Mouse (Mus musculus) bone marrow macrophage, adult 2 months (primary cell): ENCODE measurements at regions not wholly inside any gene's neighbourhood (a gene's known extent, or its start where the extent isn't known, plus 50 kb on each side); places are given as distances from the start of the nearest gene placed in this dataset.
"Not testable (repeated sequence)": the region's sequence is repeated elsewhere in the genome, so short reads cannot be mapped to it uniquely, and the experiment has no call there.

Experiments
- H3K27ac ChIP-seq: 2 replicates; pipeline ENCODE4 v1.5.1; 2012; ENCODE audit warnings: low read depth, low read length; ENCODE audit not compliant: insufficient read depth
- H3K4me1 ChIP-seq: 2 replicates; pipeline ENCODE4 v1.6.1; 2012; ENCODE audit warnings: low read length; ENCODE audit not compliant: control insufficient read depth, insufficient read depth
- H3K4me3 ChIP-seq: 2 replicates; pipeline ENCODE4 v1.5.1; 2012; ENCODE audit warnings: mild to moderate bottlenecking, low read length, moderate library complexity; ENCODE audit not compliant: insufficient read depth
- CTCF ChIP-seq: IDR thresholded peaks from 2 replicates; pipeline ENCODE4 v1.5.1; 2012; ENCODE audit warnings: low read depth, mild to moderate bottlenecking, low read length, moderate library complexity
- POLR2A ChIP-seq: IDR thresholded peaks from 2 replicates; pipeline ENCODE4 v1.6.1; 2012; ENCODE audit warnings: mild to moderate bottlenecking, low read depth, low read length, borderline replicate concordance

DNA sequence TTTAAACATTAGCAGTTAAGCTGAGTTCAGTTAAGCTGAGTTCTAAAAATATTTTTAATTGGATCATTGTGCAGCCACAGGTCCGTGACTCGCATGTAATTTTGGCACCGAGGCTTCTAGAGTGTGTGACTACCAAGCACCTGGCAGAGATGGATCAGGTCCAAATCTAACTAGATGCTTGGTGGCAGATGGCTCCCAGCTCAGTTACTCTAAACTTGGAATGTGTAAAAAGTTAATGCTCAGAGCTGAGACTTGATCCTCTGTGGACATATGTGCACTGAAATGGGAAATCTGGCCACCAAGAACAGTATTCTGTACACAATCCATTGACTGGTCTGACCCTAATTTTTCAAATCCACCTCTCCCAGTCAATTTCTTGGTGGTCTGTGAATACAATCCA is 374.1 kb downstream of the Rprm start:
- Histone ChIP-seq H3K4me3 (no peak overlapping the region), H3K4me1 (no peaks in the 10 kb centered on the region), H3K27ac (no peak overlapping the region)
- no peak for TF ChIP-seq POLR2A
- TF ChIP-seq CTCF: no peak

GRCm38 (mm10) chr2:53713106-53713640 is 372.2 kb downstream of the Rprm start:
- H3K4me1 ChIP-seq: no peaks in the 10 kb centered on the region
- H3K27ac ChIP-seq: no peak overlapping the region
- TF ChIP-seq POLR2A (no peak), CTCF (no peak)
- H3K4me3 ChIP-seq: no peak overlapping the region

DNA sequence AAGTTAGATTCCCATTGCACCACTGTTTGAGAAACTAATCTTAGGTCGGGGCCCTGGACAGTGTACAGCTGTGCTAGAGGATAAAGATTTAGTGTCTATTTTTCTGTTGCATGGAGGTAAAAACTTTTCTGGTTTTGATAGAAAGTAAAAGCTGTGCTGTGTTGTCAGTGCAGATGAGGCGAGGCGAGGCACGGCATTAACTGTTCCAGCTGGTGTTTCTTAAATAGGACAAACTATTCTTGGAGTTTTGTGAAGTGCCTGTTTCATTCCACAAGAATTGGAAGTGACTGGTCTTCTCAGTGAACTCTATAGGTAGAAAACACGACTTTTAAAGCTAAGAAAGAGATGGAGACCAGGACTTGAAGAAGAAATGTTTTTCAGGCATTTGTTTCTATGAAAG is 370.3 kb downstream of the Rprm start:
- Histone ChIP-seq H3K4me3 (no peak overlapping the region), H3K4me1 (no peaks in the 10 kb centered on the region), H3K27ac (no peak overlapping the region)
- TF ChIP-seq POLR2A: no peak
- no peak for TF ChIP-seq CTCF

DNA sequence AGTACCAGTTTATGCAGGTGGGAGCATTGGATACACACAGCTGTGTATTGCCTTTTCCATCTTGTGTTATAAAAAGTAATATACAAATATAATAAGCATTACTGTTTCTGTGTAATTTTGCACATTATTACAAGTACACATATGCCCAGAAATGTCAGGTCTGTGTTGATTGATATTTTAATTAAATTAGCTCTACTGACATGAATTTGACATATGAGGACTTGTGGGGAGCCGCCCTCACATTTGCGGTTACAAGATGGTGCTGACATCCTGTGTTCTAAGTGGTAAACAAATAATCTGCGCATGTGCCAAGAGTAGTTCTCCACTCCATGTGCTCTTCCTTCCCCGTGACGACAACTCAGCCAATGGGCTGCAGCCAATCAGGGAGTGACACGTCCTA is 362.1 kb downstream of the Rprm start:
- H3K4me3 ChIP-seq: no peak overlapping the region
- TF ChIP-seq POLR2A (no peak), CTCF (no peak)
- no peak overlapping the region for H3K27ac ChIP-seq
- peaks cover 2% of the 10 kb centered on the region; the same call in 1 of the 2 replicates for H3K4me1 ChIP-seq

GRCm38 (mm10) chr2:53728693-53729092 is 356.7 kb downstream of the Rprm start:
- TF ChIP-seq CTCF (no peak), POLR2A (no peak)
- H3K27ac ChIP-seq: no peak overlapping the region

DNA sequence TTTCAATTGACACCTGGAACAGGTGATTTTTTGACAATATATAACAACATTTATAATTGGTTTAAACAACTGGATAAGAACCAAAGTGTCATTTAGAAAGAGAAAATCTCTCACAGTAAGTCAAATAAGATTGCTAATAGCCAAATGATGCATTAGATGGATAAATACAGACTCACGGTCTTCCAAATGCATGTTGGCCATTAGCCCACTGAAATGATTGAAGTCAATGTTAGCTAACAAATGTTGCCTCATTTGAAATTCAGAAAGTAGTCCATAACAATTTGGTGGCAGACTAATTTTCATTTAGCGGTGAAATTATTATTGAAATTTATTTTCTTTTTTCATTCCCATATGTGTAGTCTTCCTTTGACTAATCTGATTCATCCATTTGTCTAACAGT is 354.9 kb downstream of the Rprm start:
- TF ChIP-seq CTCF (no peak), POLR2A (no peak)
- H3K4me1 ChIP-seq: peaks cover 4% of the 10 kb centered on the region
- H3K27ac ChIP-seq: no peak overlapping the region
- no peak overlapping the region for H3K4me3 ChIP-seq

More at GRCm38 (mm10) chr2:53728693-53729092, 356.7 kb downstream of the Rprm start:
- Histone ChIP-seq H3K4me1 (peaks cover 5% of the 10 kb centered on the region), H3K4me3 (no peak overlapping the region)

DNA sequence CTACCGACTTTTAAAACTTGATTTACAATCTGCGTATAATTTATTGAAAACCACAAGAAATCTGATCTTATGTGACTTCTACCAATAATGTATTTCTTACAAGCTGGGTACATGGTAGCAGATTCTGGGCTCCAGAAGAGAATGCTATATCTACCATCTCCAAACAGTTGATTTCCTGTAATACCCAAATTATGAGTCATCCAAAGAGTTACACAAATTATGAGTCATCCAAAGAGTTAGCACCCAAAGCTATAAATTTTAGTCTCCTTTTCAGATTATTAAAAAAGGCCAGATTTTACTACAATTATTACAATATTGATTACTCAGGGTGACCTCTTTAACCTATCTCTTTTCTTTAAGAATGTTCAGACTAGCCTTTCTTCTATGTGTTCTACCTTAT is 321.9 kb downstream of the Rprm start:
- TF ChIP-seq POLR2A (no peak), CTCF (no peak)
- Histone ChIP-seq H3K27ac (no peak overlapping the region), H3K4me1 (no peaks in the 10 kb centered on the region)

DNA sequence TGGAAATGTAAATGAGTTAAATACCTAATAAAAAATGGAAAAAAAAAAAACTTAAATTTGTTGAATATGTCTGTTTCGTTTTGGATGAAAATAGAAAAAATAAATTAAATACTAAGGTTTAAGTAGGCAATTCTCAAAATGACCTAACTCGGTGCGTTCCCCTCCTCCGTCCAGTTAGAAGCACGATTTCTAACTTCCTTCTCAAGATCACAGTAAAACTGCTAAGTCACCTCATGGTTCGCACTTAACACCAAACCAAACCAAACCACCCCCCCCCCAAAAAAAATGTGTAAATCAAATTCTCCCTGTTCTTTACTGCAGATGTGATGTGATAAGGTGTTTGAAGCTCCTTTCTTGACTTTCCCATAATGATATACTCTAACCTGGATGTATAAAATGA is 303.3 kb downstream of the Rprm start:
- not testable (repeated sequence) for H3K27ac ChIP-seq, H3K4me3 ChIP-seq, H3K4me1 ChIP-seq

More for the DNA sequence above, 321.9 kb downstream of the Rprm start:
- no peak overlapping the region for H3K4me3 ChIP-seq

DNA sequence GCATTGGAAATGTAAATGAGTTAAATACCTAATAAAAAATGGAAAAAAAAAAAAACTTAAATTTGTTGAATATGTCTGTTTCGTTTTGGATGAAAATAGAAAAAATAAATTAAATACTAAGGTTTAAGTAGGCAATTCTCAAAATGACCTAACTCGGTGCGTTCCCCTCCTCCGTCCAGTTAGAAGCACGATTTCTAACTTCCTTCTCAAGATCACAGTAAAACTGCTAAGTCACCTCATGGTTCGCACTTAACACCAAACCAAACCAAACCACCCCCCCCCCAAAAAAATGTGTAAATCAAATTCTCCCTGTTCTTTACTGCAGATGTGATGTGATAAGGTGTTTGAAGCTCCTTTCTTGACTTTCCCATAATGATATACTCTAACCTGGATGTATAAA is 296.8 kb downstream of the Rprm start:
- H3K27ac ChIP-seq, H3K4me1 ChIP-seq: not testable (repeated sequence)

DNA sequence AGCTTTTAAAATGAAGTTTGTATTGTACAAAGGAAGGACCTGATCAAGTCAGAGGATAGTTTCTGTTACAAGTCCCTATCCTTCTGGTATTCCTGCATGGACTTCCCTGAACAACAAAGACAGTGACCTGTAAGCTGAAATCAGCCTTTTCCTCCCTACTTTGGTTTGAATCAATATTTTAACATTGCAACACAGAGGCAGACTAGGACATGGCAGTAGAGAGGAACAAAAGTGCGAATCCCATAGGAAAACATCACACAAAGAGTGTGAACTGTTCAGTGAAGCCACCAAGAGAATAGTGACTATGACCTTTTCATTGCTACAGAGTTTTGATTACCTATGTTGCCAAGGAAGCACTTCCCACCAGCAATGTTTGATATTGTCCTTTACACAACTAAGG is 288.7 kb downstream of the Rprm start:
- no peaks in the 10 kb centered on the region for H3K4me1 ChIP-seq
- no peak overlapping the region for H3K4me3 ChIP-seq
- TF ChIP-seq POLR2A: no peak
- no peak overlapping the region for H3K27ac ChIP-seq

More for the DNA sequence above, 296.8 kb downstream of the Rprm start:
- not testable (repeated sequence) for H3K4me3 ChIP-seq

DNA sequence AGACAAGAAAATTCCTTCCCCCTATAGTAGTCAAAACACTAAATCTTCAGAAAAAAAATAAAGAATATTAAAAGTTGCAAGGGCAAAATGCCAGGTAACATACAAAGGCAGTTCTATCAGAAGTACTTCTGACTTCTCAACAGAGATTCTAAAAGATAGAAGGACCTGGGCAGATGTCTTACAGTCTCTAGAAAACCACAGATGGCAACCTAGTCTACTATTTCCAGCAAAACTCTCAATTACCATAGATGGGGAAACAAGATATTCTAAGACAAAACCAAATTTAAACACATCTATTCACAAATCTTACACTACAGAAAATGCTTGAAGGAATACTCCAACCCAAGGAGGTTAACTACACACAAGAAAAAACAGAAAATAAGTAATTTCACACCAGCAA is 281.7 kb downstream of the Rprm start:
- no peak overlapping the region for H3K27ac ChIP-seq
- no peaks in the 10 kb centered on the region for H3K4me1 ChIP-seq
- H3K4me3 ChIP-seq: no peak overlapping the region
- TF ChIP-seq POLR2A (no peak), CTCF (no peak)
